Mouse (Mus musculus) regulatory T cell (primary cell): ENCODE data around the gene Plek.

ENCODE experiments used
- in situ Hi-C: fragments of 300-600 bp; cut with MboI, MseI; formaldehyde crosslinking; loops from one replicate; pipeline ENCODE4 v1.15.1; 2025; ENCODE audit warnings: high pct_unique_total_duplicates

The Plek gene

GRCm38 (mm10) chr11:16950976-16951760 is 101.0 kb downstream of the Plek start, which contains the start of gene Fbxo48:
Fbxo48 (plus strand) TSS chr11:16951375.
- in situ Hi-C loops: loop anchor here (5.0 kb wide), 1 partner anchor 444 kb away; the partner anchor contains the start of gene Sec61g

- in situ Hi-C loops: loop anchor here (5.0 kb wide), 1 partner anchor 443 kb away; the partner anchor contains the start of gene Sec61g
Measured at GRCm38 (mm10) chr11:16950226-16950975, 101.8 kb downstream of the Plek start.

- in situ Hi-C loops: loop anchor here (5.0 kb wide), 1 partner anchor 209 kb away; the partner anchor contains the start of gene Ppp3r1
Measured at GRCm38 (mm10) chr11:16948756-16949155, 103.4 kb downstream of the Plek start.

DNA sequence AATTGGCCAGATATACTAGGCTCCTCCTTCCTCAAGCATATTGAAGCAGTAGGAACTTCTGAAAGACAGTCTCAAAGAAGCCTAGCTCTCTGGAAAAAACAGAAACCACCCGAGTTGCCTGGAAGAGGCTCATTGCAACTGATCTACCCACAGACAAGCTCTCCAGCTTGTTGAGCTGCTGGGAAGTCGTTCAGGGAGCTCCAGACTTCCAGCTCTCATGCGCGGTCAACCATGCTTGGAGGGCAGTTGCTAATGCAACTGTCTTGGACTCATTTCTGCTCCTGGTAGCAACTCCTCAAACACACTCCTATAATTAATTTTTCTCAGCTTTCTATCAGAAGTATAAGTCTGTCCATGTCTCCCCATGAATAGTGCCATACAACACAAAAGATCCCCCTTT is 109.2 kb downstream of the Plek start:
- in situ Hi-C loops: no loop called here

- in situ Hi-C loops: no loop called here
Measured at GRCm38 (mm10) chr11:16941973-16942452, 110.2 kb downstream of the Plek start.

DNA sequence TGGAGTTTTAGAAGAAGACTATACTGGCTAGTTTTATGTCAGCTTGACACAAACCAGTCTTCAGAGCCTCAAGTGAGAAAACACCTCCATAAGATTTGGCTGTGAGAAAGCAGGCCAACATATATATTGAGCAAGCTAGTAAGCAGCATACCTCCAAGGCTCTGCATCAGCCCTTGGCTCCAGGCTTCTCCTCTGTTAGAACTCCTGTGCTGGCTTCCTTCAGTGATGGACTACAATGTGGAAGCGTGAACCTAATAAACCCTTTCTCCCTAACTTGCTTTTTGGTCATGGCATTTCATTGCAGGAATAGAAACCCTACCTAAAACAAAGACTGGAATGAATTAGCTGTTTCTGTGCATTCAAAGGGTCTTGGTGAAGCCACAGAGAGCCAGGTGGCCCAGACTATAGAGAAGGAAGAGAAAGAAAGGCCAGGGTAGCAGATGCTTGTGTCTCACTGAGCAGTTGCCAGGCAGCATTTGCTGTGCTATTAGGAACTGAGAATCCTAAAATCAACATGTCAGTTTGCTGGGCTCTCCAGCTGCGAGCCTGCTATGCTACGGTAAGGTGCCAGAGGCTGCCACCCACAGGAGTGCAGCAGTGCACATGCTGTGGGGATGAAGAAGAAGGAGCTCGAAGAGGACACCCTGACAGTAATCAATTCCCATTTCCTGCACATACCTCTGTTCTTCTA is 110.9 kb downstream of the Plek start:
- in situ Hi-C loops: no loop called here

DNA sequence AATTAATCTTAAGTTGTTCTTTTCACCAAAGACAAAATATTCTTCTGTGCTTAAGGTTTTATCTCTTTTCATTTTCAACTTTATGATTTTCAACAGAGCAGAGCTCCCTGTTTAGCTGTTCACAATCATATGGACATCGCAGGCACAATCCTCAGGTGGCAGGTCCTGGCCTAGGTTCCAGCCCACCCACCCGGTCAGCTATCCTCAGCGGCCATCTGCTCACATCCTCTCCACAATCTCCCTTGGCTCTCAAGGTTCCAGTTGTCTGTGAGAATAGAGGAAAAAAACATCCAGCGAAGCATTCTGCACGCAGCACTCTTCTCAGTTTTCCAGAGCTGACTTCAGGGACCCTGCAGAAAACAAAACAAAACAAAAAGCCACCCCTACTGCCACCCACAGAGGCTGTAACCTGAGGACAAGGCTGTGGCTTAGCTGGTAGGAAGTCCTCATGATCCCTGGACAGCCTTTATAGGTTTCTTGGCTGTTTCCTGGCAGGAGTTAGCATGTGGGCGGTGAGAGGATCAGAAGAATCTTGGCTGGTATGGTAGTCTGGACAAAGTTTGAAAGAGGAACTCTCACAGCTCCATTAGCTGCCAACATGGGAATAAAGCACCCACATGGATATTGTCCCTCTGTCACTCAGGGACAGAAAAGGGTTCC is 116.5 kb downstream of the Plek start:
- in situ Hi-C loops: loop anchor here (10.0 kb wide), 1 partner anchor 1619 kb away; no protein-coding TSS in a partner anchor

DNA sequence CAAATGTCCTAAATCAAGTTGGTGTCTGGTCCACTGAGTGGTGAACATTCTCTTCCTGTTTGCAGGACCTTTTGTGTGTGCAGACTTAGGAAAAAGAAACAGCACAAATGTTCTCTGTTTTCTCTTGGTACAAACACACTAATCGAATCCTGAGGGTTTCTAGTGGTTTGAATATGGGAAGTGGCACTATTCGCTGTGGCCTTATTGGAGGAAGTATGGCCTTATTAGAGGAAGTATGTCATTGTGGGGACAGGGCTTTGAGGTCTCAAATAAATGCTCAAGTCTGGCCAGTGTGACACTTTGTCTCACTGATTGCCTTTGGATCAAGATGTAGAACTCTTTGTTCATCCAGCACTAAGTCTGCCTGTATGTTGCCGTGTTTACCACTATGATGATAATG is 120.0 kb downstream of the Plek start:
- in situ Hi-C loops: loop anchor here (10.0 kb wide), 1 partner anchor 1623 kb away; no protein-coding TSS in a partner anchor
